Mouse (Mus musculus): ENCODE measurements at regions not wholly inside any gene's neighbourhood (a gene's known extent, or its start where the extent isn't known, plus 50 kb on each side); places are given as distances from the start of the nearest gene placed in this dataset.

DNA sequence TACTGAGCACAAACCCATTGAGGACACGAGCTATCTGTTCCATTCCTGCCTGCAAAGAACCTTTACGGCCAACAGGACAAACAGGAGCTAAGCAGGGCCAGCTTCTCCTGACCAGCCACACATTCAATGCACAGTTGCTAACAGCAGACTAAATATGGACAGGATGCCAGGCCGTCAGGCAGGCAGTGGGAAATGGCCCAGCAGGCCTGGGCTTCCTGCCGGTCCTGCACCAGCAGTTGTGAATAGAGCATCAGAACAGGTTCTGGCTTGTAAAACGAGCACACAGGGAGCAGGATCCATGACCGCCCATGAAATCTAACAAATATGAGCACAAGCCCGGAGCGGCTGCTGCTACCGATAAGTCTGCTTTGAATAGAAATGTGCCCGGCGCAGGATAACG lies 384.0 kb downstream of the Ajap1 start:
- TF ChIP-seq POLR2A (IDR thresholded peaks at IDR 0.05; ENCODE audit: extremely low read depth, insufficient read depth, low read length) (no peak), CTCF (IDR thresholded peaks at IDR 0.05; ENCODE audit: low read depth, low read length) (no peak)

Data from liver, adult 2 months (tissue).